Mouse (Mus musculus) megakaryocyte, adult 5-6 weeks (primary cell): ENCODE measurements around the gene Brwd1. TPM values are rescaled to one million over a fixed set of nuclear protein-coding genes. Genes with fewer than 3 reads are reported as not detected.
"Not testable (repeated sequence)": the region's sequence is repeated elsewhere in the genome, so short reads cannot be mapped to it uniquely, and the experiment has no call there.

Source experiments
- ATAC-seq: 2 replicates; pipeline ENCODE4 v1.8.0; 2016; ENCODE audit warnings: mild to moderate bottlenecking, inconsistent platforms; ENCODE audit not compliant: poor library complexity, severe bottlenecking
- total RNA-seq, 2 experiments: library from RNA; stranded (forward) in 1 of 2; stranded (reverse) in 1 of 2; fragments of 153-499, 151-499 nt in 1 of 2; fragments of 221-1000, 200-1000 nt in 1 of 2; gene quantifications; 2 replicates each; pipeline versions ENCODE4 v1.2.3 to v1.2.4; 2015 to 2017

Gene Brwd1
- total RNA-seq (2015): 17.0 and 28.7 TPM in 2 replicates
- 32.3 and 34.6 TPM in 2 replicates for total RNA-seq (2017)

GRCm38 (mm10) chr16:96082301-96083178 is at the start of gene Brwd1:
Gene Brwd1 (minus strand): TSS chr16:96082526.
- ATAC-seq: peak; percentile 67

DNA sequence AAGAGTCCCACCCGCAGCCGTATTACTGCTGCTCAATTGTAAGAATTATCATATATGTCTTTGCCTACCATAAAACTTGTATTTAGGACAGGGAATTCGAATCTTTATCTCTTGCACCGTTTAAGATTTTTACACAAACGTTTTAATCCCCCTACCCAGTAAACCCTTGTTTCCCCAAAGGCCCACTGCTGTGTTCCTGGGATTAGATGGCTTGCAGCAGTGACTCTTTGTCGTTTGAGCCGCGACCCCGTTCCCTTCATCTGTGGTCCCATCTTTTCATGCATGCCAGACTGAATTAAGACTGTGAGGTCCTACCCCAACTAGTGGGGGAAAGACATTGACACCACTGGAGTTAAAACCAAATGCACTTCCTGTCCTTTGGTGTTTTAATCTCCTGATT is 46.1 kb upstream of the Brwd1 start:
- no peak for ATAC-seq

DNA sequence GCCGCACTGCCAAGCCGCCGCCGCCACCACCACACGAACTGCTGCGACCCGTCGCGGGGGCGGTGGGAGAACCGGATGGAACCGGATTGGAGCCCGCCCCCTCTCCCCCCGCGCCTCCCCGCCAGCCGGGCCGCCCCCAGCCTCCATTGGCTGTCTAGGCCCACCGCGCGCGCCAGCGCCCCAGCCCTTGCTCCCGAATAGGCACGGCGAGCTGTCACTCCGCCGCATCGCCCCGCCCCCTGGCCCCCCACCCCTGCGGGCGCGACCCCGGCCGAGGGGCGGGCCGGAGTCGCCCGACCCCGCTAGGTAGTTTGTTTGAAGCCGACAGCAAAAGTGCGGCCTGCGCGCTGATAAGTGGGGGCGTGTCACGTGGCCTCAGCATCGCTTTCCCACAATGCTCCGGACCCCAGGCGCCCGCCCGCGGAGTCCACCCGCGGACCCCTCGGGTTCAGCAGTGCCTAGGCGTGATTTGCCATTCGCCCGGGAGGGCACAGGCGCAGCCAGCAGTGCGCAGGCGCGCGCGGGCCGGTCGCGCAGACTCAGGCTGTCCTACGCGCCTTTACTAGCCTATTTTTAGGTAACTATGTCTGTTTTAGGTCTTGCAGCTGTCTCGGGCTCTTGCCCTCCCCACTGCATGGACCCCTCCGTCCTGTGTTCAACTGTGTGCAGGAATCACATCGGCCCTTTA is 45.5 kb upstream of the Brwd1 start, which contains the start of gene Hmgn1:
Gene Hmgn1 (minus strand): TSS at position 73 of the 688 bp plus-strand sequence.
- peak; percentile 82 for ATAC-seq

GRCm38 (mm10) chr16:96127288-96127656 is 44.9 kb upstream of the Brwd1 start:
- ATAC-seq: peak; percentile 19

DNA sequence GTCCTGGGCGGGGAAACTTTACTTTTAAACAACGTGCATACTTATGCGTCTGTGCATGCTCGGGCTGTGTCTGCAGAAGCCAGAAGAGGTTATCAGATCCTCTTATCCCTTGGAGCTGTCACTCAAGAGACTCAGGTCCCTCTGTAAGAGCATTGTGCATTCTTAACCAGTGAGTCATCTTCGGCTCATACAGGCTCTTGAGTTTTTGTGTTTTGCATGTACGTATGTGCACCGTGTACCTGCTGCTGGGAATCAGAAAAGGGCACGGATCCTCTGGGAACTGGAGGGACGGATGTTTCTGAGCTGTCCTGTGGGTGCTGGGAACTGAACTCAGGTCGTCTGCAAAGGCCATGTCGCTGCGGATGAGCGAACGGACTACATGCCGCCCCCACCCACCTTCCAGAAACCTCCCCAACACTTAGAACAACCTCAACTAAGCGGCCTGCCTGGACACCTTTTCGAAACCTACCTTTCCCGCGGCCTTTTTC is 44.4 kb upstream of the Brwd1 start:
- no peak for ATAC-seq

DNA sequence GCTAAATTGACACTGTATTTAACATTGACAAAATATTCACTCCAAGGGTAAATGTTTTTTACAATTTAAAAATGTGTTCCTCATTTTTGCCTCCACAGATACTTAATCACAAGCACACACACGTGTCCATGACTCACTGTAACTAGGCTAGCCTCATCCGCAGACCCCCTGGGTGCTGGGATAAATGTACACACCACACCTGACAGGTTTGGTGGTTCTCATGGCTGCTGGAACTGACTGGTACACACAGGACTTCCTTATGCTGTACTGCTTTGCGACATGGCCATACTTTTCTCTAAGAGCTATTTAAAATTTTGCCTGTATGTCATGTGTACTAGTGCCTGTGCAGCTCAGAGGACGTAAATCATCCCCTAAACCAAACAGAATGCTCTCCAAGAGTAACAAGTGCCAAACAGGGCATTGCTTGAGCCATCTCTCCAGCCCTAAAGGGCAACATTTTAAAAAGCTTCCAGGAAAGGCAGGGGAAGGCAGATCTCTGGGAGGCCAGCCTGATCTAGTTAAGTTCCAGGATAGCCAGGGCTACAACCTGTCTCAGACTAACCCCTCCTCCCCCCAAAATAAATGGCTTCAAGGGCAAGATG is 37.8 kb upstream of the Brwd1 start:
- ATAC-seq: no peak

DNA sequence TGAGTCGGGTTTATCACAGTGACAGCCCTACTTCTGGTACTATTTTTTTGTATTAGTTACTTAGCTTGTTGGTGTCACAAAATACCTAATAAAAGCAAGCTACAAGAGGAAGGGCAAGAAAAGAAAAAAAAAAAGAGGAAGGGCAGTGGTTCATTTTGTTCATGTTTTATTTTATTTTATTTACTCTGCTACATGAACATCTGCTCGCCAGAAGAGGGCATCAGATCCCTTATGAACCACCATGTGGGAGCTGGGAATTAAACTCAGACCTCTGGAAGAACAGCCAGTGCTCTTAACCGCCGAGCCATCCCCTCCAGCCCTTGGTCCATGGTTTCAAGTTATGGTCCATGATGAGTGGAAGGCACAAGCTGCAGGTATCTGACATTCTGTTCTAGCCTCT is 32.4 kb upstream of the Brwd1 start:
- ATAC-seq: 0 out of 2 replicates have a peak, but pooled peaks have one; percentile 31

DNA sequence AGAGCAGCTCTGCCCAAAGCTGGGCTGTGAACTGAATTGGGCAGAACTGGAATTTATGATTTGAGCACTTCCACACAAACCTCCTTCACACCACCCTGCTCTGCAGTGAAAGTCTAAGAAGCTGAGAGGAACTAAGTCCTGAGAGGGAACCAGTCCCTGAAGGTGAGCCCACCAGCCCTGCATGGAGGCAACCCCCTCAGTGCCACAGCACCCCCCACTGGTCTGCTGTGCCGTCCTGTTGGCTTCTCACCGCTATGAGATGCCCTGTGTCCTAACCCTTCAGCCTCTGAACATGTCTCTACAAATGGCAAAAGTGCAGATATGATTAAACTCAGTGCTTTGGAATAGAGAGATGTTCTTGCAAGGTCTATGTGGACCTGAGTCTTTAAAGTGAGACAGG is 30.4 kb upstream of the Brwd1 start:
- ATAC-seq: no peak

- peak; percentile 88 for ATAC-seq
Measured at GRCm38 (mm10) chr16:96110655-96111345, 28.5 kb upstream of the Brwd1 start.

GRCm38 (mm10) chr16:96109673-96110072 is 27.3 kb upstream of the Brwd1 start:
- ATAC-seq: no peak

- ATAC-seq: peak; percentile 64
Measured at GRCm38 (mm10) chr16:96103036-96103435, 20.7 kb upstream of the Brwd1 start.

DNA sequence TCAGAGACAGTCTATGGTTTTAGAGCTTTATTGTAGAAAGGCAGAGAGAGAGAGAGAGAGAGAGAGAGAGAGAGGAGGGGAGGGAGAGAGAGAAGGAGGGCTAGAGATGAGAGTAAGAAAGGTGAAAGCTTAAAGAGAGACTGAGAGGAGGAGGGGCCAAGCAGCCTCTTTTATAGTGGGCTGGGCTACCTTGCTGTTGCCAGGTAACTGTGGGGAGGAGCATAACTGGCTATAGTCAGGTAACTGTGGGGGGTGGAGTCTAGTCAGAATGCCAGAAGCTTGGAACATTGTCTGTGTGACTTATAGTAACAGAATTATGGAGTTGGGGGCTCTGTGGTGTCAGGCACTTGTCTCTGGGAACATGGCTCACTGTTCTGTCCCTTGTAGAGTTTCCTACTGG is 15.5 kb upstream of the Brwd1 start:
- not testable (repeated sequence) for ATAC-seq

GRCm38 (mm10) chr16:96095966-96096365 is 13.6 kb upstream of the Brwd1 start:
- no peak for ATAC-seq

DNA sequence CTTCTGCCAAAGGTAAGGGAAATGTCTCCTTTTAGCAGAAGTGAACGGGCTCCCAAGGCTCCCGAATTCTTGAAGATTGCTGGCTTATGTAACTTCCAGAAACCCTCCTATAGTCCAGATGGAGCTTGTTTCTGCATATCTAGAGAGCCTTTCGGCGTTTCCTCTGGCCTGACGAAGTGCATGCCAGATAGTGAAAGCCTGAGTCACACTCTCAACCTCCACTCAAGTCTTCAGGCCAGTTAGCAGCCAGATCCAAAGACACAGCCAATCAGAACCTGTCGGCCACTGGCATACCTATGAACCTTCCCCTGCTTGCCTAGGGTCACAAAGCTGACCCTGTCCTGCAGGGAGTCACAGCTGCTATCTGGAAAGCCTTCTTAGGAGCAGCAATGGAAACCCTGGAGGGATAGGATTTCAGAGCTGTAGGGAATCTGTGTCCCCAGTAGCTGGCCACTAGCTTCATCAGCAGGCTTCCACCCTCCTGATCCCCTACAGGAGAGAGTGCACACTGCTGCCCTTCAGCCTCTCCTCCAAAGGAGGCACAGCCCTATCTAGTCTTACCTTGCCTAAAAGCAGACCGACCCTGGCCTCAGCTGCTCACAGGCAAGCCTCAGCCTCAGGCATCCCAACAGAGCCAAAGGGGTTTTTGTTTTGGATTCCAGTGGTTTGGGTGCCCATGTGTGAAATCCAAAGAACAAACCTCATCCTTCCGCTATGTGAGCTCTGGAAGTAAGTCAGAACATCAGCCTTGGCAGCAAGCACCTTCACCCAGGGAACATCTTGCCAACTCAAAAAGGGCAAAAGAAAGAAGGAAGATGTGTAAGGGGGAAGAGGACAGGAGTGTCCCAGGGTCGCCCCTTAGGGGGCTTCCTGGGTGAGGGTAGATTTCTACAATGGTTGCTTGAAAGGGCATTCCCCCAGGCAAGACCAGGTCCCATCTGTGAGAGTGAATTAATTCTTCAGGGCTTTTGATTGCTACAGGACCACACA is 9.5 kb upstream of the Brwd1 start:
- no peak for ATAC-seq

- ATAC-seq: no peak
Measured at GRCm38 (mm10) chr16:96088120-96088519, 5.8 kb upstream of the Brwd1 start.

GRCm38 (mm10) chr16:96087436-96087835 is 5.1 kb upstream of the Brwd1 start:
- no peak for ATAC-seq

DNA sequence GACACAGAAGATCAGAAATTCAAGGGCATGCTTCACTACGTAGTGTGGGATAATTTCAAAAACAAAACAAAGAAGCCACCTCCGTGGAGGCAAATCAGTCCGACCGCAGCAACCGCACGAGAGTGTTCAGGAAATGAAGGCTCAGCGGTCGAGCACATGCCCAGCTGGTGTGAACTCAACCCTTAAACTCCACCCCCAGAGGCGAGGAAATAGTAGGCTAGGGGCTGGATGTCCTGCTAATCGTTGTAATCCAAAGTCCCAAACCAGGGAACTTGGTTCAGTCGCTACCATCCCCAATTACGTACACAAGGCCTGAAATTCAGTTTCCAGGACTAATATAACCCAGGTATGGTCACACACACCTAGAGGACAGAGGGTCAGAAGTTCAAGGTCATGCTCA is 4.7 kb upstream of the Brwd1 start:
- peak; percentile 27 for ATAC-seq

- no peak for ATAC-seq
Measured at GRCm38 (mm10) chr16:96085597-96085996, 3.3 kb upstream of the Brwd1 start.

GRCm38 (mm10) chr16:96083179-96083646 is 887 bp upstream of the Brwd1 start:
- no peak for ATAC-seq
